Mouse (Mus musculus): ENCODE measurements around the gene Elovl2.
"Not testable (repeated sequence)": the region's sequence is repeated elsewhere in the genome, so short reads cannot be mapped to it uniquely, and the experiment has no call there.

Elovl2 gene

DNA sequence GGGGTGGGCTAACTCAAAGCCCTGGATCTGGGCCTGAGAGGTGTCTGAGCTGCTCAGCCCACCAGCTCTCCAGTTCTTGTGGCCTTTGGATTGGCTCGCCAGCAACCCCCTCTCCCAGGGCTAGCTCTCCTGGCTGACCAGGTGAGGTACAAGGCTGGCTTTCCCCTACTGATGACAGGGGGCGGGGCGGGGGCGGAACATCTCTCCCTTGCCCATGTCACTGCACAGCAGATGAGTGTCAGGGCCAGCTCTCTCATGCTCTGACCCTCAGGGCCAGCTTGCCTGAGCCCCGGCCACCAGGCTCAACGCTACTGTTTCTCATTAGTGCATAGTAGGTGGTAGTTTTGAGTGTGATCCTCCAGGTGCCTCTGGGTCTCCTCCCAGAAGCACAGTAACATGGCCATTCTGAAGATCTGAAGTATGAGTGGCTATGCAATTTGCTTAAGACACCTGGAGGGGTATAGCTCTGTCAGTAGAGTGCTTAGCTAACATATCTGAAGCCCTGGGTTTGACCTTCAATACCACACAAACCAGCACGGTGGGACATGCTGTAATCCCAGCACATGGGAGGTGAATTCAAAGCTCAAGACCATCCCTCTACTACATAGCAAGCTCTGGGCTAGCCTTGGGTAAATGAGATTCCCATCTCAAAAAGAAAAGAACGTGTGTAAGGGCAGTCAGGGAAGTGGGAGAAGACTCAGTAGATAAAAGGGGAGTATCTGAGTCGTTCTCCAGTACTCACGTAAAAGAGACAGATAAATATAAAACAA lies 18.0 kb upstream of the Elovl2 start:
- in situ Hi-C loops (cut with MboI; ENCODE audit: low pct_unique_long_range_greater_than_20kb in 1 of 2, low sequenced_read_pairs in 2 of 2, unreplicated experiment in 1 of 2), result loop anchor here (5.0 to 25.0 kb wide), 4 partner anchors 151 to 393 kb away; partner anchors contain the start of genes Pak1ip1 (in 1 of the 2) and Tmem14c (in 1 of the 2)

GRCm38 (mm10) chr13:41235845-41236741 lies 15.9 kb upstream of the Elovl2 start:
- in situ Hi-C loops (cut with MboI; ENCODE audit: low pct_unique_long_range_greater_than_20kb in 1 of 2, low sequenced_read_pairs in 2 of 2, unreplicated experiment in 1 of 2), result loop anchor here (5.0 to 25.0 kb wide), 4 partner anchors 149 to 391 kb away; partner anchors contain the start of genes Pak1ip1 (in 1 of the 2) and Tmem14c (in 1 of the 2)

GRCm38 (mm10) chr13:41235181-41235580 lies 15.0 kb upstream of the Elovl2 start:
- in situ Hi-C loops (cut with MboI; ENCODE audit: low pct_unique_long_range_greater_than_20kb in 1 of 2, low sequenced_read_pairs in 2 of 2, unreplicated experiment in 1 of 2), result loop anchor here (5.0 to 25.0 kb wide), 4 partner anchors 148 to 390 kb away; partner anchors contain the start of genes Pak1ip1 (in 1 of the 2) and Tmem14c (in 1 of the 2)

DNA sequence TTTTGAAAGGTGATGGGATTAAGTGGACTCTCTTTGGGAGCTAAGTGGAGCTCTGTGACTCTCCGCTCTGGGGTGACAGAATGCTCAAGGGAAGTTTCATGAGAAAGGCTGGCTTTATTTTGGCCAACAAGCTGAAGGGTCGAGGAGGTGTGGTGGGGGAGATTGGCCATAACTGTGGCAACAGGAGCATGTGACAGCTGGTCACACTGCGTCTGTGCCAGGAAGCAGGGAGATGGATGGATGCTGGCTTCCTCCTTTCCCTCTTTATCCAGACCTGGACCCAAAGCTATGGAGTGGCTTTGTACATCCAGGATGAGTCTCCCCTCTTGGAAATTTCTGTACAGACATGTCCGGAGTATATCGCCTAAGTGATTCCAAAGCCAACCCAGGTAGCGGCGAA lies 13.0 kb upstream of the Elovl2 start:
- in situ Hi-C loops (cut with MboI; ENCODE audit: low pct_unique_long_range_greater_than_20kb in 1 of 2, low sequenced_read_pairs in 2 of 2, unreplicated experiment in 1 of 2), result loop anchor here (10.0 to 25.0 kb wide), 3 partner anchors 148 to 388 kb away; partner anchors contain the start of genes Pak1ip1 (in 1 of the 2) and Tmem14c (in 1 of the 2)

- in situ Hi-C loops (cut with MboI; ENCODE audit: low pct_unique_long_range_greater_than_20kb in 1 of 2, low sequenced_read_pairs in 2 of 2, unreplicated experiment in 1 of 2), result loop anchor here (10.0 to 25.0 kb wide), 3 partner anchors 147 to 387 kb away; partner anchors contain the start of genes Pak1ip1 (in 1 of the 2) and Tmem14c (in 1 of the 2)
Measured at GRCm38 (mm10) chr13:41232209-41232608, 12.0 kb upstream of the Elovl2 start.

GRCm38 (mm10) chr13:41231389-41231983 lies 11.3 kb upstream of the Elovl2 start:
- in situ Hi-C loops (cut with MboI; ENCODE audit: low pct_unique_long_range_greater_than_20kb in 1 of 2, low sequenced_read_pairs in 2 of 2, unreplicated experiment in 1 of 2), result loop anchor here (10.0 to 25.0 kb wide), 3 partner anchors 147 to 387 kb away; partner anchors contain the start of genes Pak1ip1 (in 1 of the 2) and Tmem14c (in 1 of the 2)

DNA sequence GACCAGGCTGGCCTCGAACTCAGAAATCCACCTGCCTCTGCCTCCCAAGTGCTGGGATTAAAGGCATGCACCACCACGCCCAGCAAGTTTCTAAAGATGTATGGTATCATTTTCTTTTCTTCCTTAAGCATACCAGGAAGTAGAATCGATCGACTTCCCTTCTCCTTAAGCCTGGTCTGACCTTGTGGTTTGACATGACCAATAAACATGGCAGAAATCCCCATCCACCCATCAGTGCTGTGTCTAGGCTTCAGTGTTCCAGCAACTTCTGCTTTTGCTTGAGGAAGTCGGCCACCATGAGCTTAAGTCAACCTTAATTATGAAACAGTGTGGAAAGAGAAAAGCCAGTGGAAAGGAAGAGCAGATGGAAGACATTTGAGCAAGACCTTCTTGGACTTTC lies 10.1 kb upstream of the Elovl2 start:
- in situ Hi-C loops (cut with MboI; ENCODE audit: low pct_unique_long_range_greater_than_20kb in 1 of 2, low sequenced_read_pairs in 2 of 2, unreplicated experiment in 1 of 2), result loop anchor here (10.0 to 25.0 kb wide), 3 partner anchors 145 to 385 kb away; partner anchors contain the start of genes Pak1ip1 (in 1 of the 2) and Tmem14c (in 1 of the 2)

GRCm38 (mm10) chr13:41228060-41228459 lies 7.9 kb upstream of the Elovl2 start:
- in situ Hi-C loops (cut with MboI; ENCODE audit: low pct_unique_long_range_greater_than_20kb in 1 of 2, low sequenced_read_pairs in 2 of 2, unreplicated experiment in 1 of 2), result loop anchor here in 1 of 2 experiments (25.0 kb wide), 1 partner anchor 216 kb away; the partner anchor contains the start of genes Pak1ip1 and Tmem14c

DNA sequence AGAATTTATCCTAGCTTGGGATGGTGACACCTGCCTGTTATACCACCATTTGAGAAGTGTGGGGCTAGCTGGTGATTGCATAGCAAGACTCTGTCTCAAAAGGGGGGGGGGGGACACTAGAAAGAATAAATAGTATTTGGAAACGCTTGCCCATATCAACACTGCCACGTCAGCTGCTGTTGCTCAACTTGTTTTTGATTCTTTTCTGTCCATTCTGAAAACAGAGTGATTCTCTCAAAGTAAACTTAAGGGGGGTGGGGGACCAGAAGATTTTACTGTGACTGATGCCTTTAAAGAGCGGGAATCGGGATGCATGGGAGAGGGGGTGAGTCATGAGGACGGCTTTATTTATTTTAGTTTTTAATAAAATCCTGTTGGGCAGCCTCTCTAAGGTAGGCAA lies 6.3 kb upstream of the Elovl2 start:
- in situ Hi-C loops (cut with MboI; ENCODE audit: low pct_unique_long_range_greater_than_20kb in 1 of 2, low sequenced_read_pairs in 2 of 2, unreplicated experiment in 1 of 2), result loop anchor here in 1 of 2 experiments (25.0 kb wide), 1 partner anchor 214 kb away; the partner anchor contains the start of genes Pak1ip1 and Tmem14c

- in situ Hi-C loops (cut with MboI; ENCODE audit: low pct_unique_long_range_greater_than_20kb in 1 of 2, low sequenced_read_pairs in 2 of 2, unreplicated experiment in 1 of 2), result no loop called here
Measured at GRCm38 (mm10) chr13:41219687-41220303, 410 bp downstream of the Elovl2 start.

DNA sequence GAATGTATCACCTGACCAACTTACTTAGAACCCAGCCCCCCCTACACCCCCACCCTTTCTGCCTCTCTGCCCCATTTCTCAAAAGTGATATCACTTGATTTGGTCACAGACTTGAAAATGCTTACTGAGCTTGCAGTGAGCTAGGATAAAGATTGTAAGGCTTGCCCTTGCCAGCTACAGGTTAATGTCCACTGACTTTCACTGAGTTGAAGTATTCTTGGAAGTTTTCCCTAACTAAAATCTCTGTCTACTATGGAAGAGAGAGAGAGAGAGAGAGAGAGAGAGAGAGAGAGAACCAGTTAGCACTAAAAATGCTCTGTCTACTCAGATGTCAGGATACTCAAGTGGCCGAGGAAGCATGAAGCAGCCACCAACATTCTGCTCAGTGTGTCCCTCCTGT lies 1.1 kb downstream of the Elovl2 start:
- in situ Hi-C loops (cut with MboI; ENCODE audit: low pct_unique_long_range_greater_than_20kb in 1 of 2, low sequenced_read_pairs in 2 of 2, unreplicated experiment in 1 of 2), result no loop called here

GRCm38 (mm10) chr13:41216236-41216635 lies 4.0 kb downstream of the Elovl2 start:
- in situ Hi-C loops (cut with MboI; ENCODE audit: low pct_unique_long_range_greater_than_20kb in 1 of 2, low sequenced_read_pairs in 2 of 2, unreplicated experiment in 1 of 2), result no loop called here

DNA sequence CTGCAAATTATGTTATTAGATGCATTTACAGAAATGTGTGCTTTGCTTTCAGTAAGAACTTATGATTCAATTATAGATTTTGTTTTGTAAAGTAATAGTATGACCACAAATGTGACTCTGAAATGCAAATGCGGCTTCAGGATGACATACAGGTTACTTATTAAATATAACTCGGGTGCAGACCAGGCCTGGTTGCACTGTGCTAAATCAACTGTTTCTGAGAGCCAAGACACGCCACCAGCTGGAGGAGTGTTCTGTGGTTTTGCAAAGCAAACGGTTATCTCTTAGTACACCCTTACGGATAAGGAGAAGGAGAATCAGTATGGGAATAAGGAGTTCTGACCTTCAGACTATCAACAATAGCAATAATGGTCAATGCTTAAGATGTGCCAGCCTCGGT lies 4.5 kb downstream of the Elovl2 start:
- in situ Hi-C loops (cut with MboI; ENCODE audit: low pct_unique_long_range_greater_than_20kb in 1 of 2, low sequenced_read_pairs in 2 of 2, unreplicated experiment in 1 of 2), result no loop called here

DNA sequence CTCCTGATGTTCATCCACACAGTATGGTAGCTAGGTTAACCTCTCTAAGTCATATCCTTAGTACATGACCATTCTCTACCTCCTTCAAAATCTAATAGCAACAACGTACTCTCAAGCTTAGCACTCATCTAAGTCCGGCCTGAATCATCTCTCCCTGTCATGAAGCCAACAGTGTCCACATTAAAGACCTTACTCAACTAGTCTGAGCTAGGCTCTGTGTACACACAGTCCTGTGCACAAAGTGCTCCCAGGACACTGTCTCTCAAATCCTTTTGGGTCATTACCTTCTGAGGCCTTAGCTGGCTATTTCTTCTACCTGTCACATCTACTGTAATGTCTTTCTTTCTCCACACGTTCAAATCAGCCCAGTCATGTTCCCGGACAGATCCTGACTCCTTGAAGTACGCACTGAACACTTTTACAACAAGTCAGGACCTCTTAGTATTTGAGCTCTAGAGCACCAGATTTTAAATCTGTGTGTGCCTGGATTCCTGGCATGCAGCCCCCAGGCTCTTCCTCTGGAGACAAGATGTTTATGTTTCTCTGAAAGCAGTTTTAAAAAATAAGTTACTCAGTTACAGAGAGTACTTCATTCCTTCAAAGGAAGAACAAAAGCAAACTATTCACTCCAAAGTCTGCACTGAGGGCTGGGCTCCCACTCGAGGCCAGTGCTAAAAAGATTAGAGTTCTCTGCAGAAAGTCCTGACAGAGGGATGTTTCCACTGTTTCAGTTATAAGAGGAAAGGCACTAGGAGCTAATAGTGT lies 7.5 kb downstream of the Elovl2 start:
- in situ Hi-C loops (cut with MboI; ENCODE audit: low pct_unique_long_range_greater_than_20kb in 1 of 2, low sequenced_read_pairs in 2 of 2, unreplicated experiment in 1 of 2), result no loop called here

DNA sequence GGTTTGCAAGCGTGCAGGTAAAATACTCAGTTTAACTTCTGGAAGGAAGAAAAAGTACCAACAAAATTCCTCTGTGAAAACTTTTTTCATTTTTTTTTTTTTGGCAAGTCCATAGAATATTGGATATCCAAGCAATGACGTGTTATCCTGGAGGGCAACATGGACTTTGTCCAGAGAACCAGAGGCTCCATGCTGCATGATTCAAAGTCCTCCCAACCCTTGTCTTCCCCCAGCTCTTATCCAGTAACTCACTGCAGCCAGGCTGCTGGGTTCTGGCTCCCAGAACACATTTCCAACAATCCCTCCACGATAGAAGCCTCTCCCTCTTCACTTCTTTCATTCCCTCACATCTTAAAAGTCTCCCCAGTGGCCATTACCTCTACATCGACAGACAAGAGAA lies 8.9 kb downstream of the Elovl2 start:
- in situ Hi-C loops (cut with MboI; ENCODE audit: low pct_unique_long_range_greater_than_20kb in 1 of 2, low sequenced_read_pairs in 2 of 2, unreplicated experiment in 1 of 2), result no loop called here

DNA sequence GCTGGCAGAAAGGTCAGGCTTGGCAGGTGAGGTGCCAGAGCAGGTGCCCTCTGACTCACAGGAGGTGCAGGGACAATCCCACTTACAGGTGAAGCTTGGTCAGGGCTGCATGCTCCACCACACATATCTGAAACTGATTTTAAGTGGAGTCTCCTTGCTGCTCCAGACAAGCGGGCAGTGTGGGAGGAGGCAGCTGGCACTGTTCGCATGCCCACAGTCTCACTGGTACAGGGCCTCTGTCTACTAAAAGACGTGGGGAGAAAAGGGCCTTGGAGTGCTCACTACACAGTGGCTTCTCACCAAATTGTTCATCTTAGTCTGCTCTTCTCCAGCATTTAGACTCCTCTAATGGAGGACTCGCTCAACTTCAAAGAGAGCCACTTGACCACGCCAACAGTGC lies 14.0 kb downstream of the Elovl2 start:
- in situ Hi-C loops (cut with MboI; ENCODE audit: low pct_unique_long_range_greater_than_20kb in 1 of 2, low sequenced_read_pairs in 2 of 2, unreplicated experiment in 1 of 2), result no loop called here

GRCm38 (mm10) chr13:41205568-41205967 lies 14.6 kb downstream of the Elovl2 start:
- in situ Hi-C loops (cut with MboI; ENCODE audit: low pct_unique_long_range_greater_than_20kb in 1 of 2, low sequenced_read_pairs in 2 of 2, unreplicated experiment in 1 of 2), result not testable (repeated sequence)

Measured in mouse embryonic stem cell (cell line).